Mouse (Mus musculus) embryonic facial prominence, embryonic 13.5 days (tissue): ENCODE data around the gene Actr5. TPM values are rescaled to one million over a fixed set of nuclear protein-coding genes. Genes with fewer than 3 reads are reported as not detected.

Experiments used
- ATAC-seq: fragments of 200-750 bp; cut with Nextera tagmentation; 2 replicates; pipeline ENCODE4 v1.8.0; 2017; ENCODE audit warnings: low read depth; ENCODE audit not compliant: insufficient number of reproducible peaks, insufficient read depth, low FRiP score, low TSS enrichment
- H3K27ac ChIP-seq: fragments of 300-500 bp; sonication (generic); 2 replicates; pipeline ENCODE4 v1.5.1; 2015; ENCODE audit warnings: moderate library complexity, mild to moderate bottlenecking, inconsistent platforms
- H3K27me3 ChIP-seq: fragments of 300-500 bp; sonication (generic); 2 replicates; pipeline ENCODE4 v1.6.1; 2015; ENCODE audit warnings: mild to moderate bottlenecking, inconsistent platforms
- H3K36me3 ChIP-seq: fragments of 300-500 bp; sonication (generic); 2 replicates; pipeline ENCODE4 v1.6.1; 2015; ENCODE audit warnings: mild to moderate bottlenecking, inconsistent platforms
- H3K4me1 ChIP-seq: fragments of 300-500 bp; sonication (generic); 2 replicates; pipeline ENCODE4 v1.6.1; 2015; ENCODE audit warnings: inconsistent platforms
- H3K4me2 ChIP-seq: fragments of 300-500 bp; sonication (generic); 2 replicates; pipeline ENCODE4 v1.6.1; 2015; ENCODE audit warnings: moderate library complexity, mild to moderate bottlenecking, inconsistent platforms
- H3K4me3 ChIP-seq: fragments of 300-500 bp; sonication (generic); 2 replicates; pipeline ENCODE4 v1.5.1; 2015; ENCODE audit warnings: mild to moderate bottlenecking, inconsistent platforms
- H3K9ac ChIP-seq: fragments of 300-500 bp; sonication (generic); 2 replicates; pipeline ENCODE4 v1.6.1; 2015; ENCODE audit warnings: mild to moderate bottlenecking, inconsistent platforms
- H3K9me3 ChIP-seq: fragments of 300-500 bp; sonication (generic); 2 replicates; pipeline ENCODE4 v1.6.1; 2016; ENCODE audit warnings: inconsistent platforms
- WGBS: fragments of 180-500 bp; shearing (Covaris S2); methylation state at CpG from one replicate; pipeline ENCODE4 v1.1.7; 2015; ENCODE audit warnings: mixed read lengths; 5-methylcytosine and 5-hydroxymethylcytosine counted together
- polyA plus RNA-seq: library from polyadenylated mRNA; unstranded; fragments of >200 nt; fragmentation: Nextera tagmentation; extraction: Ambion mirVana; gene quantifications from 2 replicates; pipeline ENCODE4 v1.2.1, GENCODE M21; 2015

The Actr5 gene
- polyA plus RNA-seq, 1 experiment from 2014 or later, result 13.1 TPM

DNA sequence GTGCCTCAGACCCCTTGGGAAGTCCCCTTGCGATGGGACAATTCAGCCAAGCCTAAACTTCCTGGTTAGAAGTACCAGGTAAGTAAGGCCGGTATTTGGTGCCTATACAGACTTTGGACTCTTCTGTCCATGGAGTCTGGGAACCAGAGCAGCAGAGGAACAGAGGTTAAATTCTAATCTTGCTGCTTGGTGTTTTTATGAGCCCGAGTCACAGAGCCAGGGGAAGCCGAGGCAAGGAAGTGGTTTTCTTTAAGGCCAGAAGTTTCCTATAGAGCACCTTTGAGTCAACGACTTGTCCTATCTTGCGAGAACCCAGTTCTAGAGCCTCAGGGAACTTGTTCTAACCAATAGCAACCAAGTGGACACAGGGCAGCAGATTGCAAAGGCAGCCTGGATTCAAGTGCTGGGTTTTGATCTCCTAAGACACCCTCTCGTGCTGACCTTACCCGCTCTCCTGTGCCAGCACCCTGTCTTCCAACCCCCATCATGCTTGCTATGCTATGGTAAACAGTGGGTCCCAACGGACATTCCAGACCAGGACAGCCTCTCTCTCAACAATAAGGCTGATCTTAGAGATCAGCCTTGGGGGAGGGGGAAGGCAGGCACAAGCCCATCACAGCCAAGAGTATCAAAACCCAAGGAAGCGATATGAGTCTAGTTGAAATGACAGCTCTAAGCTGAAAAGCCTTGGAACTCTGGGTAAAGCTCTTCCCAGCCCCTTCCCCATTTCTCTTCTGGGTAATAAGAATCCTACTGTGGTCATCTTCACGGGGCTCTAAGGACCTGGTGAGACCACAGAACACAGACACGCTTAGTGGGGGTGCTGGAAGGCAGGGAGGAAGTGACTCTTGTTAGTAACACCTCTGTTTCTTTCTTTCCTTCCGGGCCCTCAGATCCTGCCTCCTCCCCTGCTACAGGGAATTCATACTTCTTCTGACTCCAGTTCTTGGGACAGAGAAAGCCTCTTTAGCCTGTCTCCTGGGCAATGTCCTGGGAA, 44.8 kb downstream of the Actr5 start:
- Histone ChIP-seq H3K27ac (no peak overlapping the region), H3K9ac (no peak overlapping the region), H3K4me2 (no peak overlapping the region), H3K4me1 (peaks cover 43% of the 10 kb centered on the region), H3K36me3 (no peaks in the 10 kb centered on the region), H3K9me3 (no peaks in the 10 kb centered on the region), H3K4me3 (no peak overlapping the region), H3K27me3 (peaks cover 71% of the 10 kb centered on the region)
- ATAC-seq, result no peak
- 55% methylated on average over 13 of the region's 13 CpGs for WGBS

DNA sequence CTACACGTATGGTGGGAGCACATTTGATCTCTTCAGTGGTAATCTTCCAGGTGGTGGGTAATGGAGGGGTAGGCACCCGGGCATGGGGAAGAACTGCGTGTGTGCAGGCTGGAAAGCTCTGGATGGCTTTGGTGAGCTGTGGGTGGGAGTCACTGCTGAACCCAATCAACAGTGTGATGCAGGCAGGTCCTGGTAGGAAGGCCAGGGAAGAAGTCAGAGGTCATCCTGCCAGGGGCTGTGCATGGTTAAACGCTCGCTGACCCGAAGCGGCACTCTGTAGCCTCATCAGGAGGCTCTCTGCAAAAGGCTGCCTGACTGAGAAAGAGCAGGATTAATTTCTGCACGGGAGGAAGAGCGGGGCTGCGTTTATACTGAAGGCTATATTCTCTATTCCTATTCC, 45.9 kb downstream of the Actr5 start:
- Histone ChIP-seq H3K36me3 (no peaks in the 10 kb centered on the region), H3K27ac (no peak overlapping the region), H3K9ac (no peak overlapping the region), H3K4me2 (no peak overlapping the region), H3K9me3 (no peaks in the 10 kb centered on the region), H3K27me3 (peaks cover 61% of the 10 kb centered on the region), H3K4me3 (no peak overlapping the region), H3K4me1 (peaks cover 43% of the 10 kb centered on the region)
- 15% methylated on average over 10 of the region's 10 CpGs for WGBS
- ATAC-seq, result no peak

DNA sequence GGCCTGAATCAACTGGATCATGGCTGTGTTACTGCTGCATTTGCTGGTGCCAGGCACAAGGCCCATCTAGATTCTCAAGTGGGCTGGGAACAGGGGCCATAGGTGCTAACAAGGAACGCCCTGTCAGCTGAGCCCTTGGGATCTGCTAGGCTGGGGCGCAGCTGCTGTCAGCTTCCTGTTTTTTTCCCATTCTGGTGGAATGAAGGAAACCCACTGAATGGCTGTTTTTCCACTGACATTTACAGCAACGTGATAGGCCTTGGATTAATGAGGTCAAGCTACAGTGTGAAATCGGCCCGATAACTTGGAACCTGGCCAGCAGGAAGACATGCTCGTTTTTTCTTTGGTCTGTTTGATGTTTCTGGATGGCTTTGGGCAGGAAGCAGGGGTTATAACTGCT, 48.1 kb downstream of the Actr5 start:
- Histone ChIP-seq H3K4me2 (no peak overlapping the region), H3K36me3 (no peaks in the 10 kb centered on the region), H3K27me3 (peaks cover 38% of the 10 kb centered on the region), H3K9ac (no peak overlapping the region), H3K27ac (peak overlapping the region; percentile 3; the same call in 1 of the 2 replicates), H3K9me3 (no peaks in the 10 kb centered on the region), H3K4me3 (no peak overlapping the region), H3K4me1 (peaks cover 27% of the 10 kb centered on the region)
- ATAC-seq, result no peak
- WGBS, result 15% methylated on average over 6 of the region's 6 CpGs

DNA sequence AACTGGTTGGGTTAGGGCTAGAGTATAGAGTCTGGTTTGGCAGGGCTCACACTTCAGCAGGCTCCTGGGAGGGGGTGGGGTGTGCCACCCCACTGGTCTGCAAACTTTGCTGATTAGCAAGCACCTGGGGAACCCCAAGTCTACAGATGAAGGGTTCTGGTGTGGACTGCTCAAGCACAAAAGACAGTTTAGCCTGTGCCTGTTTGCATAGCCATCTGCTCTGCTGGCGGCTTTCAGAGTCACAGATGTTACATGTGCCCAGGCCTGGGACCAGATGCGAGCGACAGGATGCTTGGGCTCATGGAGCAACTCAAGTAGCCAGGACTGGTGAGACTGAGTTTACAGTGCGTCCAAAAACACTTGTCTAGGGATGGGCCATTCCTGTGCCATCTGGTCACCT, 48.8 kb downstream of the Actr5 start:
- no peak overlapping the region for H3K9ac ChIP-seq
- no peaks in the 10 kb centered on the region for H3K36me3 ChIP-seq
- WGBS, result 54% methylated on average over 4 of the region's 4 CpGs
- H3K27me3 ChIP-seq, result peaks cover 31% of the 10 kb centered on the region
- peak overlapping the region; percentile 29; the same call in 1 of the 2 replicates for H3K27ac ChIP-seq
- no peak for ATAC-seq
- H3K4me1 ChIP-seq, result peaks cover 20% of the 10 kb centered on the region
- no peaks in the 10 kb centered on the region for H3K9me3 ChIP-seq
- H3K4me2 ChIP-seq, result no peak overlapping the region
- H3K4me3 ChIP-seq, result no peak overlapping the region

GRCm38 (mm10) chr2:158674131-158674530, 49.4 kb downstream of the Actr5 start:
- no peak overlapping the region for H3K4me2 ChIP-seq
- H3K9me3 ChIP-seq, result no peaks in the 10 kb centered on the region
- H3K36me3 ChIP-seq, result no peaks in the 10 kb centered on the region
- no peak overlapping the region for H3K9ac ChIP-seq
- ATAC-seq, result no peak
- H3K4me3 ChIP-seq, result no peak overlapping the region
- 56% methylated on average over 6 of the region's 6 CpGs for WGBS
- H3K27me3 ChIP-seq, result peaks cover 25% of the 10 kb centered on the region
- peaks cover 16% of the 10 kb centered on the region for H3K4me1 ChIP-seq
- no peak overlapping the region for H3K27ac ChIP-seq

- WGBS, result 85% methylated on average over 7 of the region's 7 CpGs
- Histone ChIP-seq H3K36me3 (no peaks in the 10 kb centered on the region), H3K9ac (no peak overlapping the region), H3K4me2 (no peak overlapping the region), H3K4me3 (no peak overlapping the region), H3K4me1 (peaks cover 16% of the 10 kb centered on the region), H3K27me3 (peaks cover 19% of the 10 kb centered on the region), H3K9me3 (no peaks in the 10 kb centered on the region), H3K27ac (no peak overlapping the region)
- ATAC-seq, result no peak
Observed at GRCm38 (mm10) chr2:158674759-158675158, 50.1 kb downstream of the Actr5 start.

- peaks cover 16% of the 10 kb centered on the region for H3K4me1 ChIP-seq
- WGBS, result 64% methylated on average over 6 of the region's 6 CpGs
- H3K36me3 ChIP-seq, result no peaks in the 10 kb centered on the region
- peaks cover 15% of the 10 kb centered on the region for H3K27me3 ChIP-seq
- H3K9ac ChIP-seq, result no peak overlapping the region
- no peak for ATAC-seq
- H3K9me3 ChIP-seq, result no peaks in the 10 kb centered on the region
- no peak overlapping the region for H3K4me2 ChIP-seq
- H3K4me3 ChIP-seq, result no peak overlapping the region
- no peak overlapping the region for H3K27ac ChIP-seq
Observed at GRCm38 (mm10) chr2:158675161-158675560, 50.5 kb downstream of the Actr5 start.

- Histone ChIP-seq H3K4me2 (no peak overlapping the region), H3K9ac (no peak overlapping the region), H3K27me3 (peaks cover 6% of the 10 kb centered on the region), H3K4me1 (peaks cover 16% of the 10 kb centered on the region), H3K9me3 (no peaks in the 10 kb centered on the region), H3K4me3 (no peak overlapping the region), H3K36me3 (no peaks in the 10 kb centered on the region), H3K27ac (no peak overlapping the region)
- no peak for ATAC-seq
- WGBS, result 87% methylated on average over 12 of the region's 12 CpGs
Observed at GRCm38 (mm10) chr2:158675907-158676533, 51.3 kb downstream of the Actr5 start.

DNA sequence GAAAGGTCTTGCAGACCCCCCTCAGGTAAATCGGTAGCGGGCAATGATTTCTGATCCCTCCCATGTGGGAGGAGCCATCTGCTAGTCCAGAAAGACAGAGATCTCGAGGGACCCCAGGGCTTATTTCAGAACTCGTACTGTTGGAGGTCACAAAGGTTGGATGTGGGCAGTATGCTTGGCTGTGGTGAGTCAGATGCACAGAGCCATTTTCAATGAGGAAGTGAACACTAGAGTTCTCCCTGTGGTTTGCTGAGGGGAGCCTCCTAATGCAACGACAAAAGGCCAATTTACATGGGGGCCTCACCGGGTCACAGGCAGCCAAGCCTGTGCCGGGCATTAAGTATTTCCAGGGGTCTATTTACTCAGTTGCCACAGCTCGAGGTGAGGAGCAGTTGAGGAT, 53.3 kb downstream of the Actr5 start:
- Histone ChIP-seq H3K9me3 (no peaks in the 10 kb centered on the region), H3K36me3 (no peaks in the 10 kb centered on the region), H3K9ac (no peak overlapping the region), H3K4me1 (peaks cover 15% of the 10 kb centered on the region), H3K27me3 (no peaks in the 10 kb centered on the region), H3K4me2 (no peak overlapping the region), H3K4me3 (no peak overlapping the region), H3K27ac (no peak overlapping the region)
- 59% methylated on average over 8 of the region's 8 CpGs for WGBS
- ATAC-seq, result no peak

GRCm38 (mm10) chr2:158679091-158679490, 54.4 kb downstream of the Actr5 start:
- H3K27me3 ChIP-seq, result no peaks in the 10 kb centered on the region
- no peak for ATAC-seq
- no peak overlapping the region for H3K4me3 ChIP-seq
- 94% methylated on average over 7 of the region's 7 CpGs for whole genome bisulfite sequencing
- H3K4me1 ChIP-seq, result peaks cover 9% of the 10 kb centered on the region
- no peak overlapping the region for H3K4me2 ChIP-seq
- H3K9me3 ChIP-seq, result no peaks in the 10 kb centered on the region
- H3K27ac ChIP-seq, result no peak overlapping the region
- H3K36me3 ChIP-seq, result no peaks in the 10 kb centered on the region
- H3K9ac ChIP-seq, result no peak overlapping the region

DNA sequence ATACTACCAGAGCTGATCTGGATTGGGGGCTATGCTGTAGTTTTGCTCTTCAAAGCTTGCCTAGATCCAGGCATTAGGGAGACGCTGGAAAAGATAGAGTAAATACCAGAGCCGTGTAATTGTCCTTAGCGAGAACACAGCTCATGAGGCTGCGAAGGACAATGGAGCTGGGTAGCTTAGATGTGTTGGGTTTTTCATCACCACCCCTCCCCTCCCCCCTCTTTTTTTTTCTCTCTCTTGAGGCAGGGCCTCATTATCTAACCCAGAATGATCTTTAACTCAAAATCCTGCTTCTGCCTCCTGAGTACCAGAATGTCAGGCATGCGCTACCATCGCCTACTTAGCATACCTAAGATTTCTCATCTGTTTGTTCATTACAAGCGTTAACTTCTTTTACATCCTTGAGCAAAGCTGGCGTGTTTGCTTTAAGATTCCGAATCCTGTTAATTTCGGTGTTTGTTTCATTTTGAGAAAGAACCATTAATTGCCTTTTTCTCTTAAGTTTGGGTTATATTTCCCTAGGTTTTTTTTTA, 55.7 kb downstream of the Actr5 start:
- H3K9ac ChIP-seq, result no peak overlapping the region
- no peak overlapping the region for H3K4me2 ChIP-seq
- H3K4me3 ChIP-seq, result no peak overlapping the region
- no peak overlapping the region for H3K27ac ChIP-seq
- 70% methylated on average over 10 of the region's 10 CpGs for WGBS
- peaks cover 9% of the 10 kb centered on the region for H3K4me1 ChIP-seq
- H3K36me3 ChIP-seq, result no peaks in the 10 kb centered on the region
- ATAC-seq, result no peak
- no peaks in the 10 kb centered on the region for H3K9me3 ChIP-seq
- H3K27me3 ChIP-seq, result no peaks in the 10 kb centered on the region
